Mouse (Mus musculus) thymus, postnatal 14 days (tissue): ENCODE data around the gene Cyp26c1.
A peak's percentile ranks its signal among the peaks of the same experiment; 100 is the strongest.

ENCODE experiments used
- DNase-seq: peaks from one replicate; pipeline ENCODE4 v3.0.0; 2021

The Cyp26c1 gene

DNA sequence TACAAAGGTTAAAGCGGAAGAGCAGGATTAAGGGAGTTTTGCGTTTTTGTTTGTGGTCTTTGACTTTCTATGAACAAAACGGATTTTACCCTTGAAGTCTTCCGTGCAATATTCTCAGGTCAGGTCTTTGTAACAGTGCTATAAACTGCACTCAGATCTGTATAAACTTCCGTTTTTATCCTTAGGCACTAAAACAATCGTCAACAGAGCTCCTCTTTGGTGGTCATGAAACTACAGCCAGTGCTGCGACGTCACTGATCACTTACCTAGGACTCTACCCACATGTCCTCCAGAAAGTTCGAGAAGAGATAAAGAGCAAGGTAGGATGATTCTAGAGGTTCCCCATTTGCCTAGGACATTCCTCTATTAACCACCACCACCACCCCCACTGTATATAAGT is 14.3 kb downstream of the Cyp26c1 start:
- DNase-seq, result no peak

- no peak for DNase-seq
Measured at GRCm38 (mm10) chr19:37702377-37703076, 17.1 kb downstream of the Cyp26c1 start.

DNA sequence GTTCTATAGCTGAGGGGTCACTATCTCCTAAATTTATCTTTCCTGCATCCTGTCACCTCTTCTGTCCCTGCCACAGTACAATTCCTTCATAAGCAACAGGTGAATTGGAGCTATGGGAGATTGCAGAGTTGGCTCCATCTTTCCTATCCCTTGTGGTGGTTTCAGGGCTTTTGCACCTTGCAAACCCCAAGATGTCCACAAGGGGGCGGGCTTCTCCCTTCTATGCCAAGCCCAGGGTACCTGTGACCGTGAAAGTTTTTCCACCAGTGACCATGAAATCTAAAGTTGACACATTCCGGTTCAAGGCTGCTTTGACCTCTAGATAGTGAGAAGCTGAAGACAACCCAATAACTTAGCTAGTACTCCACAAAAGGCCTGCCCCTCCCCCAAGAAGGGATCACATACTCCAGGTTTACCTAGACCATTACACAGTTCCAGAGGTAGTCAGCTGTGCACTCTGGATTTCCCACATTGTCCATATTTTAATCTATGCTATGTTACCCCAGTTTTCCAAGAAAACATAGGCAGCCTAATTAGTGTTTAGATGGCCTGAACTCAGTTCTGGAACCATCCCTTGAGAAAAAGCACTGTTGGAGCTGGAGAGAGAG is 18.6 kb downstream of the Cyp26c1 start:
- peak; percentile 68 for DNase-seq

DNA sequence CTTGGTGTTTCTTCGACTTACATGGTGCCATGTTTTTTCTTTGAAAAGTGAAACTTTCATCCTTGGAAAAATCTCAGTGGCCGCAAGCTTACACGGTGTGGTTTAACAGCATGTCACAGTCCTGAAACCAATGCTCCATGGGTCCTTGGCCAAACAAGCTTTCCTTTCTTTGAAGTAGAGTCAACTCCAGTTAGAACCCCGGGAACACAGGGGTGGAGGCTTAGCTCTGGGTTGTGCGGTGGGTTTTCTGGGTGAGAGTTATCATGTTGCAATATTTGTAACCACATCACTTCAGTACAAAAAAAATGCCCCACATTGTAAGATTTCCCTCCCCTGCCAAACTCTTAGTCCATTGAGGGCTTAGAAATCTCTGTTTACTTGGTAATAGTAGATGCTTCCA is 20.3 kb downstream of the Cyp26c1 start:
- DNase-seq, result no peak

- no peak for DNase-seq
Measured at GRCm38 (mm10) chr19:37714681-37715080, 29.3 kb downstream of the Cyp26c1 start.

DNA sequence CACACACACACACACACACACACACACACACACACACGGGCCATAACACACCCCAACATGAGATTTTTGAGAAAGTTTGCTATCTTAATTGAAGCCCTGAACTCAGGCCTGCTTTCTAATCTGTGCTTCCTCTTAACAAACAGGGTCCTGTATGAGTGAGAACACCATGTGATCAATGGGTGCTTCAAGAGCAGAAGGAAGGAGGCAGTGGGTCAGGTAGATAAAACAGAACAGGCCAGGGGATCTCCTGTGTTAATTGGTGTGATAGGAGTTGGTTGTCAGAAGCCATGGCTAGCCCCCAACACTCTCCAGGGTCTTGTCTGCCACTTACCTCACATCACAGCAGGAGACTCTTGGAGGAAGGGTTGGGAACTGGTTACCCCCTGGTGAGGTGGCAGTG is 30.6 kb downstream of the Cyp26c1 start:
- DNase-seq, result no peak

- no peak for DNase-seq
Measured at GRCm38 (mm10) chr19:37716524-37717175, 31.3 kb downstream of the Cyp26c1 start.

DNA sequence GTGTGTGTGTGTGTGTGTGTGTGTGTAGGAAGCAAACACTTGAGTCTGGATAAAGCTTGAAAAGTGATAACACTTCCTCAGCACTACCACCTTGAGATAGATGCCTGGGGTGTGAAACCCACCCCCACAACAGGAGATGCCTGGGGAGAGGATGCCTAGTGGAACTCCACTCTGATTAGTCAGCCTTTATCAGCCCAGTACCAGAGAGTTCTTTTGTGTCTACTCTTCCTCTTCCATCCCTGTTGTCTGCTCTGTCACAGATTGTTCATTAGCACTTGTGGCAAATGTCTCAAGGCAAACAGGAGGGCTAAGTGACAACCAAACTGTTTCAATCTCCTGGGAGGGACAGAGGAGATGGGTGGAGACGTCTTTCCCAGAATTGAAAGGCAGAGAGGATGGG is 33.8 kb downstream of the Cyp26c1 start:
- DNase-seq, result no peak

- no peak for DNase-seq
Measured at GRCm38 (mm10) chr19:37724591-37724990, 39.2 kb downstream of the Cyp26c1 start.

GRCm38 (mm10) chr19:37726585-37726984 is 41.2 kb downstream of the Cyp26c1 start:
- no peak for DNase-seq

DNA sequence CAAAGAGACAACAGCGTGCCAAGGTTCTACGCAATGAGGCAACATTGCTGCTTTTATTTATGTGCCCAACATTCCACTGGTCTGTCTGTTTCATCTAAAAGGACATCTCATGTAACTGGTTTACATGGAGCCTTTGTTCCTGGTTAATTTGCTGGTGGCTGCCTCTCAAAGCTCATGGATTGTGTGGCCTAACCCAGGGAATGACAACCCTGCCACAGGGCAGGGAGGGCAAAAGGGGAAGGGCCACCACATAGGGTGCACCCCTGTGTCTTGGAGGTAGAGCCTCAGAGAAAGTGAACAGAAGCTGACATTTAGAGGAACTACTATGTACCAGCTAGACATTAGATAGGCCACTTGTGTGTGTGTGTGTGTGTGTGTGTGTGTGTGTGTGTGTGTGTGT is 42.0 kb downstream of the Cyp26c1 start:
- DNase-seq, result no peak

DNA sequence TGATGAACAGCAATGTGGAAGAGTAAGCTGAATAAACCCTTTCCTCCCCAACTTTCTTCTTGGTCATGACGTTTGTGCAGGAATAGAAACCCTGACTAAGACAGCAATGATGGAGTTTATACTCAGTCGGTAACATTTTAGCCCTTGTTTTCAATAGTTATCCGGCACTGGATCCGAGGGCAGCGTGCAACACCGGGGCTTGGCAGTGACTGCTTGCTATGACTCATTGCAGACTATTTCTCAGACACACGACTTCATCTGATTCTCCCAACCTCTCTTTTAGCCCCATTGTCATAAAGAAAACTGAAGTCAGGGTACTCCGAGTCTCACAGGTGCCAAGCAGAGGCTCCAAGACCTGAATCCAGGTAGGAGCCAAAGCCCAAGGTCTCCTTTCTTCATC is 50.0 kb downstream of the Cyp26c1 start:
- DNase-seq, result no peak

- no peak for DNase-seq
Measured at GRCm38 (mm10) chr19:37738575-37738974, 53.2 kb downstream of the Cyp26c1 start.

GRCm38 (mm10) chr19:37740043-37740442 is 54.7 kb downstream of the Cyp26c1 start:
- DNase-seq, result no peak
